Mouse (Mus musculus): ENCODE measurements around the gene Gopc. TPM values are rescaled to one million over a fixed set of nuclear protein-coding genes. Genes with fewer than 3 reads are reported as not detected.
"Not testable (repeated sequence)": the region's sequence is repeated elsewhere in the genome, so short reads cannot be mapped to it uniquely, and the experiment has no call there.

Gene Gopc
- polyA plus RNA-seq, 1 experiment = 8.5 TPM

DNA sequence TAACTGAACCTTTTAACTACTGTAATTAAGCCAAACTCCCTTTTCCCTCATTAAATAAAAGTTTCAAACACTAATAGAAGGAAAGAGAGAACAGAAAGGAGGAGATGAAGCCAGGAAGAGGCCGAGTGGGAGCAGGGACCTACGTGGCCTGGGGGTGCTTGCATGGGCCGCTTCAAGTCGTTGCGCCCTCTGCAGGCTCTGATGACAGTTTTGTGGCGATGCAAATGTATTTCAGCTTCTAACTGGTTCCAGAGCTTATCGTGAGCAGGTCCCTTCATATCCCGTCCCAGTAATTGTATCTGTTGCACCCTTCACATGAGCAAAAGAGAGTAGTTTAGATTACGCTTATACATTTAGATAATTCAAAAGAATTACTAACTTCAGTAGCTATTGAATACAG, 28.7 kb downstream of the Gopc start:
- Histone ChIP-seq H3K27ac (ENCODE audit: insufficient read depth, low read depth, low read length) (no peak overlapping the region), H3K4me3 (ENCODE audit: insufficient read depth, low read depth, low read length) (no peak overlapping the region), H3K4me1 (ENCODE audit: control insufficient read depth, insufficient read depth, low read length) (no peaks in the 10 kb centered on the region), H3K36me3 (ENCODE audit: control insufficient read depth, insufficient read depth, low read length) (peaks cover 11% of the 10 kb centered on the region), H3K27me3 (replicated peaks; ENCODE audit: control insufficient read depth, insufficient read depth, low read length) (no peaks in the 10 kb centered on the region)
- TF ChIP-seq POLR2A (IDR thresholded peaks at IDR 0.05; ENCODE audit: low read depth, low read length) = no peak
- no peak; the same call in 1 of the 2 replicates for TF ChIP-seq CTCF (conservative IDR thresholded peaks at IDR 0.05; ENCODE audit: insufficient read depth, insufficient read length, low read depth, low read length)
- 71% methylated on average over 9 of the region's 9 CpGs for WGBS
- no peak for DNase-seq

DNA sequence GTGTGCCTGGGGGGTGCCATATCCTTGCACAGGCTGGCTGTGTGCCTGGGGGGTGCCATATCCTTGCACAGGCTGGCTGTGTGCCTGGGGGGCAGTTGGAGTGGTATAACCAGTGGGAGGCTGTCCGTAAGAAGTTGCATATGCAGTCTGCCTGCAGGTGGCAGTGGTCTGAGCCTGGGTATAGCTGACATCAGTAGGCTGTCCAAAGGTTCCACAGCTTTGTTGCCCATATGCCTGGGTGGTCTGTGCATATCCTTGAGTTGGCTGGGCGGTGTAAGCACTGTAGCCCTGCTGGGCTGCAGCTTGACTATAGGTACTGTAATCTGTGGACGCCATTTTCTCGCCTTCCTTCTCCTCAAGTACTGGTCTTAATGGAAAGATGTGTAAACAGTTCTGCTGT, 38.6 kb downstream of the Gopc start:
- WGBS = 93% methylated on average over 4 of the region's 4 CpGs
- H3K27ac ChIP-seq (ENCODE audit: insufficient read depth, low read depth, low read length); H3K4me1 ChIP-seq (ENCODE audit: control insufficient read depth, insufficient read depth, low read length); DNase-seq; H3K36me3 ChIP-seq (ENCODE audit: control insufficient read depth, insufficient read depth, low read length); H3K27me3 ChIP-seq (replicated peaks; ENCODE audit: control insufficient read depth, insufficient read depth, low read length); H3K4me3 ChIP-seq (ENCODE audit: insufficient read depth, low read depth, low read length): not testable (repeated sequence)
- TF ChIP-seq CTCF (conservative IDR thresholded peaks at IDR 0.05; ENCODE audit: insufficient read depth, insufficient read length, low read depth, low read length) = peak; percentile 36; the same call in 1 of the 2 replicates

DNA sequence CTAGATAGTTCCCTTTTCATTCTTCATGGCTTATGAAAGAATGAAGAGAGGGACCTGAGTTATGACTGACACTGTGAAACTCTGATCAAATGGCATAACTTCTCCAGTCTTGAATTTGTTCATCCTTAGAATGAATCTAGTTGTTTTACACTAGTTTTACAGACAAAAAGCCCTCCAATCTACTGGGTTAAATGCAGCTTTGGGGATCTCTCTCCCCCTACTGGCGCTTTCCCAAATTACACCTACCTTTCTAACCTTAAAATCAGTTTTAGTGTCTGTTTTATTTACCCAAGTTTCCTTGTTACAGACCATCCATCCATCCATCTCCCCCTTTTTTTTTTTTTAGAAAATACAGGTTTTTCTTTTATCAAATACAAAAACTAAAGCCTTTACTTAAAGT, 50.9 kb downstream of the Gopc start:
- no peaks in the 10 kb centered on the region for H3K27me3 ChIP-seq (replicated peaks; ENCODE audit: control insufficient read depth, insufficient read depth, low read length)
- peak; percentile 63 for DNase-seq
- no peaks in the 10 kb centered on the region for H3K4me1 ChIP-seq (ENCODE audit: control insufficient read depth, insufficient read depth, low read length)
- H3K4me3 ChIP-seq (ENCODE audit: insufficient read depth, low read depth, low read length) = no peak overlapping the region
- no peaks in the 10 kb centered on the region for H3K36me3 ChIP-seq (ENCODE audit: control insufficient read depth, insufficient read depth, low read length)
- TF ChIP-seq CTCF (conservative IDR thresholded peaks at IDR 0.05; ENCODE audit: insufficient read depth, insufficient read length, low read depth, low read length) = no peak
- TF ChIP-seq POLR2A (IDR thresholded peaks at IDR 0.05; ENCODE audit: low read depth, low read length) = no peak
- H3K27ac ChIP-seq (ENCODE audit: insufficient read depth, low read depth, low read length) = no peak overlapping the region
- WGBS = 0% methylated on average over 1 of the region's 1 CpGs

DNA sequence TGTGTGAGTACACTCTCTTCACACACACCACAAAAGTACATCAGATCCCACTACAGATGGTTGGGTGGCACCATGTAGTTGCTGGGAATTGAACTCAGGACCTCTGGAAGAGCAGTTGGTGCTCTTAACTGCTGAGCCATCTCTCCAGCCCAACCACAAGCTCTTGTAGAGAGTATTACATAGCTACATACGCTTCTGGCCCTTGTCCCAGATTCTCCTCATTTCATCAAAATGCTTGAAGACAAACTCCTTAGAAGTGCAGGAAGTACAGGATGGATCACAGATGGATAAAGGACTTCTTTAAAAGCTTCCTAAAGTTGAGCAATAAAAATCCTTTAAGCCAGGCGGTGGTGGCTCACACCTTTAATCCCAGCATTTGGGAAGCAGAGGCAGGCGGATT, 60.0 kb downstream of the Gopc start:
- no peaks in the 10 kb centered on the region for H3K27me3 ChIP-seq (replicated peaks; ENCODE audit: control insufficient read depth, insufficient read depth, low read length)
- H3K4me3 ChIP-seq (ENCODE audit: insufficient read depth, low read depth, low read length) = no peak overlapping the region
- H3K4me1 ChIP-seq (ENCODE audit: control insufficient read depth, insufficient read depth, low read length) = no peaks in the 10 kb centered on the region
- TF ChIP-seq CTCF (conservative IDR thresholded peaks at IDR 0.05; ENCODE audit: insufficient read depth, insufficient read length, low read depth, low read length) (no peak), POLR2A (IDR thresholded peaks at IDR 0.05; ENCODE audit: low read depth, low read length) (no peak)
- H3K36me3 ChIP-seq (ENCODE audit: control insufficient read depth, insufficient read depth, low read length) = no peaks in the 10 kb centered on the region
- H3K27ac ChIP-seq (ENCODE audit: insufficient read depth, low read depth, low read length) = no peak overlapping the region
- WGBS = 88% methylated on average over 3 of the region's 3 CpGs
- DNase-seq = no peak

DNA sequence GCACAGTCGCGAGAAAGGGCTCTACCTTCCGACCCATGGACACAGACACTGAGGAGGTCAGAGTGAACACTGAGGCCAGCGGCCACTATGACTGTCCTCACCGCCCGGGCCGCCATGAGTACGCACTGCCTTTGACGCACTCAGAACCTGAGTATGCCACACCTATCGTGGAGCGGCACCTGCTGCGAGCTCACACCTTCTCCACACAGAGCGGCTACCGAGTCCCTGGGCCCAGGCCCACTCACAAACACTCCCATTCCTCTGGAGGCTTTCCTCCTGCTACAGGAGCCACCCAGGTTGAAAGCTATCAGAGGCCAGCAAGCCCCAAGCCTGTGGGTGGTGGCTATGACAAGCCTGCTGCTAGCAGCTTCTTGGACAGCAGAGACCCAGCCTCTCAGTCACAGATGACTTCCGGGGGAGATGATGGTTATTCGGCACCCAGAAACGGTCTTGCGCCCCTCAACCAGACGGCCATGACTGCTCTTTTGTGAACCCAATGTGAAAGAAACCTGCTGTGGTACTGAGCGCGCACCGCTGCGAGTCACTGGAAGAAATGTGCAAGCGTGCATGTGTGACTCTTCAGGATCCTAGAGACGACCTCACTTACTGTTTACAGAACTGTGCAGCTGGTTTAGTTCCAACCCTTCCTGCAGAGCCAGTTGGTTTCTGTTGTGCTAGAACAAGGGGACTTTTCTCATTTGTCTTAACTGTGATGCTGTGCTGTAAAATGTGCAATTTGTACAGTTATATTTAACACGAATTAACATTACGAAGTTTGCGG, 62.2 kb downstream of the Gopc start:
- no peaks in the 10 kb centered on the region for H3K27me3 ChIP-seq (replicated peaks; ENCODE audit: control insufficient read depth, insufficient read depth, low read length)
- no peak for TF ChIP-seq CTCF (conservative IDR thresholded peaks at IDR 0.05; ENCODE audit: insufficient read depth, insufficient read length, low read depth, low read length)
- no peak for TF ChIP-seq POLR2A (IDR thresholded peaks at IDR 0.05; ENCODE audit: low read depth, low read length)
- no peak for DNase-seq
- no peaks in the 10 kb centered on the region for H3K36me3 ChIP-seq (ENCODE audit: control insufficient read depth, insufficient read depth, low read length)
- H3K27ac ChIP-seq (ENCODE audit: insufficient read depth, low read depth, low read length) = no peak overlapping the region
- H3K4me1 ChIP-seq (ENCODE audit: control insufficient read depth, insufficient read depth, low read length) = no peaks in the 10 kb centered on the region
- no peak overlapping the region for H3K4me3 ChIP-seq (ENCODE audit: insufficient read depth, low read depth, low read length)
- 92% methylated on average over 28 of the region's 28 CpGs for WGBS

DNA sequence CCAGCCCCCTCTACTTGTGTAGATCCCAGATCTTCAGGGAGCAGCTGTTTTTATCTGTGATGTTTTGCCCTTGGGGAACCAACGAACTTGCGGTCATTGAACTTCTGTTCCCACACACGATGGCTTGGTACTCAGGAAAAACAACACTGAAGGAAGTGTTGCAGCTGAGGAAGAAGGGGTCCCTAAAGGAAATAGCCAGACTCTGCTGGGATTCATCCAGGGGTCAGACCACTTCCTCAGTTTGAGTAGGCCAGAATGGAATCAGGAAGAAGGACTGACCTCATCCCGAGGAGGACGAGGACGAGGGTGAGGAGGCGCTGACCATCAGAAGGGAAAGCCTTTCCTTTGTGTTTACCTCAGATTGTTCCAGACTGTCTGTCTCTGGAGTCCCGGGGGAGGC, 72.7 kb downstream of the Gopc start:
- H3K4me1 ChIP-seq (ENCODE audit: control insufficient read depth, insufficient read depth, low read length) = no peaks in the 10 kb centered on the region; the same call in 1 of the 2 replicates
- DNase-seq = peak; percentile 90
- TF ChIP-seq POLR2A (IDR thresholded peaks at IDR 0.05; ENCODE audit: low read depth, low read length) (no peak), CTCF (conservative IDR thresholded peaks at IDR 0.05; ENCODE audit: insufficient read depth, insufficient read length, low read depth, low read length) (no peak)
- 44% methylated on average over 8 of the region's 8 CpGs for WGBS
- no peaks in the 10 kb centered on the region for H3K27me3 ChIP-seq (replicated peaks; ENCODE audit: control insufficient read depth, insufficient read depth, low read length)
- H3K36me3 ChIP-seq (ENCODE audit: control insufficient read depth, insufficient read depth, low read length) = peaks cover 3% of the 10 kb centered on the region
- peak overlapping the region; percentile 85 for H3K27ac ChIP-seq (ENCODE audit: insufficient read depth, low read depth, low read length)
- H3K4me3 ChIP-seq (ENCODE audit: insufficient read depth, low read depth, low read length) = no peak overlapping the region

DNA sequence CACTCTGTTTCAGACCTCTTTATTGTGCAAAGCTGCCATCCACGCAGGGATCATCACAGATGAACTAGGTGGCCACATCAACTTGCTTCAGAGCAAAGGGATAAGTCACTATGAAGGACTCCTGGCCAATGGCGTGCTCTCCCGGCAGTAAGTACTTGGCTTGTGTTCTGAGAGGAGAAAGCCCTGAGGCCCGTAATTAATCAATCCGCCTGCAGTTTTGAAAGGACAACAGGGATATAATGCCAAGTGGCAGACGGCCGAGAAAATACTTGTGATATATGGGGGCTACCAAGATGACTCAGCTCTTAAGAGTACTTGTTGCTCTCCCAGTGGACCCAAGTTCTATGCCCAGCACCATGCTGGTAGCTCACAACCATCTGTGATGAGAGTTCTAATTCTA, 77.3 kb downstream of the Gopc start:
- H3K4me3 ChIP-seq (ENCODE audit: insufficient read depth, low read depth, low read length) = no peak overlapping the region
- H3K27me3 ChIP-seq (replicated peaks; ENCODE audit: control insufficient read depth, insufficient read depth, low read length) = no peaks in the 10 kb centered on the region
- H3K4me1 ChIP-seq (ENCODE audit: control insufficient read depth, insufficient read depth, low read length) = no peaks in the 10 kb centered on the region; the same call in 1 of the 2 replicates
- 55% methylated on average over 7 of the region's 7 CpGs for WGBS
- no peak overlapping the region for H3K27ac ChIP-seq (ENCODE audit: insufficient read depth, low read depth, low read length)
- peak; percentile 48 for DNase-seq
- TF ChIP-seq CTCF (conservative IDR thresholded peaks at IDR 0.05; ENCODE audit: insufficient read depth, insufficient read length, low read depth, low read length) (no peak), POLR2A (IDR thresholded peaks at IDR 0.05; ENCODE audit: low read depth, low read length) (no peak)
- H3K36me3 ChIP-seq (ENCODE audit: control insufficient read depth, insufficient read depth, low read length) = no peaks in the 10 kb centered on the region; the same call in 1 of the 2 replicates
